Mouse (Mus musculus) right cerebral cortex, postnatal 10 days (tissue): ENCODE data around the gene Pagr1a.

Experiments
- DNase-seq, 2 experiments: peaks; one replicate each; pipeline ENCODE4 v3.0.0; 2021; ENCODE audit warnings: low spot score in 2 of 2

Pagr1a gene

DNA sequence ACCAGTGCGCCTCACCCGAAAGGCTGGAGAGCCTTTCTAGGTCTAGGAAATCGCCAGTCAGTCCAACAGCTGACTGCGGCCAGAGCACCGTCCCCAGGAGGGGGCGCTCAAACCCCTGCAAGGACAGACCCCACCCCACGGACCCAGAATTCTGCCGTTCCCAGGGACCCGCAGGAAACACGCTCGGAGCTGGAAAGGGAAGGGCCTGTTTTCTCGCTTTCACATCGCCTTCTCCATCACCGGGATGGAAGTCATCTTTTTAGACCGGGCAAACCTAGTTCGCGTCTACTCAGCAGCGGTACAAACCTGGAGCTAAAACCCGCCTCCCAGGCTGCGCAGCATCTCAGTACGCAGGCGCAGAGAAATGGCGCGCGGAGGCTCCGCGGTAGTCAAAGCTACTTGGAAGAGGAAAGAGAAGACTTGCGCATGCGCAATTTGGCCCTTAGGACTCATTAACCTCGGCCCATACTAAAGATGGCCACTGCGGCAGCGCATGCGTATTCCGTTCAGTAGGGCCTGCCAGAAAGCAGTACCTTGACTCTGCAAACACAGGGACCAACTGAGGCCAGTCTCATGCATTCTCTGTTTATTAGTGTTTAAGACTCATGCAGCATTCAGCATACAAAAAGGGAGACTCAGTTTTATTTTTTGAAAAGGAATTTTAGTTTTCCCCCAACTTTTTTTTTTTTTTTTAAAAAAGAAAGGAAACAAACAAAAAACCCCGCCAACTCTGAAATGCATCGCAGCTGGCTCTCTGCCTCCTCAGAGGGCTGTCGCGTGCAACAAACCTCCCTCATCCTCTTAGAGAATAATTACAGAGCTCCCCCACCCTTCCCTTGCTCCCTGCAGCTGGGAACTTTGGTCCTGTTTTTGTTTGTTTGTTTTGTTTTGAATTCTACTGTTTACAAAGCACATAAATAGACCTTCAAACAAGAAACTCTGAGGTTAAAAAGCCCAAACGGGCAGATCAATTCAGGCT, at the start of gene Pagr1a:
Gene Pagr1a (minus strand): TSS at position 382 of the 979 bp plus-strand sequence.
- DNase-seq = peak; percentile 98 to 99

DNA sequence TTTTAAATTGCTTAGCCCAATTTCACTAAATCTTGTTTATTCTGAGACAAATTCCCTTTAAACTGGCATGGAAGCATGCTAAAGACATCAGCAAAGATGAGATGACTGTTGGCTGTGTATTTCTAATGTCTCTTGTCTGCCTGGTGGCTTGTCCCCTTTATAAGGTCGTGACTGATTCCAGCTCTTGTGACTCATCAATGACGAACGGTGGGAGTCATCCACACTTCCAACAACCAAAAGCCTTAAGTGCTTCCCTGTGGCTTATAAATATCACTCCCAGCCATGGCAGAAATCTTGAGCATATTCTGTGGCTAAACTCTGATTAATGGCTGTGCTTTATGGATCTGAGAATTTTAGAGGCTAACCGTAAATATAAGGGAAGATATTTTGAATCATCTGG, 49.2 kb upstream of the Pagr1a start:
- DNase-seq = no peak

DNA sequence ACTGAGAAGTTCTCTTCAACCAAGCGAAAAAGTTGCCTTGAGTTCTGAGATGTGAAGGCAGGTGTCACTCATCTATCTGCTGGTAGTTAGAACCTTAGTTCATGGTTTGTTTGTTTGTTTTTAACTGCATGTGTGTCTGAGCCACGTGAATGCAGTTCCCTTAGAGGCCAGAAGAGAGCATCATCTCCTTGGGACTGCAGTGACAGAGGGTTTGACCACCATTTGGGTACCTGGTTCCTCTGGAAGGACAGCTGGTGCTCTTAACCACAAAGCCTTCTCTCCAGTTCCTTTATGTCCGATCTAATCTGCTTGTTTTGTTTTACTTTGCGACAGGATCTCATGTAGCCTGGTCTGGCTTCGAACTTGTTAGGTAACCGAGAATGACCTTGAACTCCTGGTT, 48.4 kb upstream of the Pagr1a start:
- no peak for DNase-seq

DNA sequence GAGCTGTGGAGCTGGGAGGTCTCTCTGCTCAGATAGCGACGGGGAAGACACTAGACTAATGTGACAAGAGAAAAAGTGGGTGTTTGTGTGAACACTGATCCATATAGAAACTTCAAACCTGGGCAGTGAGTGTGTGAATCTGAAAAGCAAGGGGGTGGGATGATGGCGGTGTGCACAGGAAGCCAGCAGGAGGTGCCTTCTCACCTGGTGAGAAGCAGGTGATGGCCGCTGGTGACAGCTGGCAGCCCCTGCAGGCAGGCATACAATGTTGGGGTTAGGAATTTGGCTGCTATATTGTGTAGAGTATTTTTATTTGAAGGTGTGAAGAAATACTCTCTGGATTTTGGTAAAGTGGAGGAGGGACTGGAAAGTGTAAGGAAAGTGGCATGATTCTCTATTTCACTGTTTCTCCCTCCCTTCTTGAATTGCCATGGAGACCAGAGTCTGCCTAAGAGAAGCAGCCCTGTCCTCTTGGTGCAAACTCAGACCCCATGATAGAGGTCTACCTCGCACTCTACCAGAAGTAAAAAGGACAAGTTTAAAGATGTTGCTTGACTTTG, 38.0 kb upstream of the Pagr1a start:
- DNase-seq = no peak

DNA sequence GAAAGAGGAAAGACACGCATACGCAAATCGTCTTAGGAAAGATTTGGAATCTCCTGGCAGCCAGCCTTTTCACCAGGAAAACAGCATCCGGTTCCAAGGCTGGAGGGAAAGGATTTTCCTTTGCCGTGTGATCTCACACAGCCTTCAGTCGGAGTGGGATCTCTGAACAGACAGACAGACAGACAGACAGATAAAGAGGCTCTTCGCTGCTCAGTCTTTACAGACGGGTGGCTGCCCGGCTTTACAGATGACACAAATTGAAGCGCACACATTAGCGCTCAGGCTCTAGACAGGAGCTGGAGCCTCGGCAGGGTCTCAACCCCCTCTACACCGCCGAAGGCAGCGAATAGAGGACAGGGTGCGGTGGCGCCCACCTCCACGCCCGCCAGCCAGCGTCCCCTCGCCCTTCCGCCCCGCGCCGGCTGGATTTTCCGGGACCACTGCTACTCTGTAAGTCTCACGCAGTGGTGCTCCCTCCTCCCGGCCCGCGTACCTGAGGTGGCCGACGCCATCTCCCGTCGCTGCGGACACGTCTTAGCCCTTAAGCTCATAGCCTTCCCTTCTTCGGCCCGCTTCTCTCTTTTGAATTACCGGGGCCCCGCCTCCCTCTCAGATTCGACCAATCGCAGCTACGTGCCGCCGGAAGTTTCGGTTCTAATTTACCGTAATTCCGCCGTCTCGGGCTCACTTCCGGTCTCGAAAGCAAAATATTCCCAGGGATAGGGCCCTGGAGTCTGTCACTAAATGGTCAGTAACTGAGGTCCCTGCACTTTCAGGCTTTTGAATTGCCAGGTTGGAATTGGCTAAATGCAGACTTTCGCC, 24.9 kb upstream of the Pagr1a start, which contains the start of gene Kif22:
Gene Kif22 (minus strand): TSS at position 621 of the 822 bp plus-strand sequence.
- peak; percentile 93 to 94 for DNase-seq

DNA sequence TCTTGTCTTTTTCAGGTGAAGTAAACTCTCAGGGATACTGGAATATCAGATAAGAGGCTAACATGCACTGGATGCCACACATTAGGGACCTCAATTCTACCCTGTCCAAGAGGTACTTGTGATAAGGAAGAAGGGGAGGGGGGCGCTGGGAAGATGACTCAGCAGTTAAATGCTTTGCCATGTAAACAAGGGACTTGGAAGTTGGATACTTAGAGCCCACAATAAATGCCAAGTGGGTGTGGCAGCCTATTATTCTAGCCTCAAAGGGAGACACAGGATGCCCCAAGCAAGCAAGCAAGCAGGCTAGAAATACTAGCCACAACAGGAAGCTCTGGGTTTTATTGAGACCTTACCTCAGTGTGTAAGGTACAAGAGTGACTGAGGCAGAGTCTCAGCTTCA, 14.1 kb upstream of the Pagr1a start:
- DNase-seq = peak in 1 of 2 experiments; percentile 22

DNA sequence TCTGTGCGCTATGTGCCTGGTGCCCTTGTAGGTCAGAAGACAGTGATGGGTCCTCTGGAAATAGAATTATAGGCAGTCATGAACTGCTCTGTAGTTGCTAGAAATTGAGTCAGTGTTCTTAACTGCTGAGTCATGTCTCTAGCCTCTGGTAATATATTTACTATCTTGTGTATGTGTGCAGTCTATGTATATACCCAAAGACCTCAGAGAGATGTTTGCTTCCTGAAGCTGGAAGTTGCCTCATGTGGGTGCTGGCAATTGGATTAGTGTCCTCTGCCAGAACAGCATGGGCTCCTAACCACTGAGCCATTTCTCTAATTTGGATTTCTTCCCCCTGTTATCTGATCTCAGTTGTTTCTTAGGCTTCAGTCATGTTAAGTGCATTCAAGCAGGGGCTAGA, 13.0 kb upstream of the Pagr1a start:
- no peak for DNase-seq

DNA sequence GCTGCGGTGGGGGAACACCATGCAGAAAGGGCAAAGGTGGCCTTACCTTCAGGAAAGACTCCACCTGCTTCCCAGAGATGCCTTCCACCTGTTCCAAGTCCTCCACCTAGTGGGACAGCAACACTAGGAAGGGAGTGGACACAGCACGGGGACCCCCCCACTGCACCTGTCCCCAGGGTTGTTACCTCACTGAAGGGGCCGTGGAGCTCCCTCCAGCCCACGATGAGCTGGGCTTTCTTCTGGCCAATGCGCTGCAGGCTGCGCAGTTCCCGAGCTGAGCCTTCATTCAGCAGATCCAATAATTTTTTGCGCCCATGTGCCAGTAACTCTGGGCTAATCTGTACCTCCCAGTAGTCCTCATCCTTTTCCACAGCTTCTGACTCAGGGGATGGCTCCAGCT, 10.7 kb upstream of the Pagr1a start:
- peak in 1 of 2 experiments; percentile 56 for DNase-seq

DNA sequence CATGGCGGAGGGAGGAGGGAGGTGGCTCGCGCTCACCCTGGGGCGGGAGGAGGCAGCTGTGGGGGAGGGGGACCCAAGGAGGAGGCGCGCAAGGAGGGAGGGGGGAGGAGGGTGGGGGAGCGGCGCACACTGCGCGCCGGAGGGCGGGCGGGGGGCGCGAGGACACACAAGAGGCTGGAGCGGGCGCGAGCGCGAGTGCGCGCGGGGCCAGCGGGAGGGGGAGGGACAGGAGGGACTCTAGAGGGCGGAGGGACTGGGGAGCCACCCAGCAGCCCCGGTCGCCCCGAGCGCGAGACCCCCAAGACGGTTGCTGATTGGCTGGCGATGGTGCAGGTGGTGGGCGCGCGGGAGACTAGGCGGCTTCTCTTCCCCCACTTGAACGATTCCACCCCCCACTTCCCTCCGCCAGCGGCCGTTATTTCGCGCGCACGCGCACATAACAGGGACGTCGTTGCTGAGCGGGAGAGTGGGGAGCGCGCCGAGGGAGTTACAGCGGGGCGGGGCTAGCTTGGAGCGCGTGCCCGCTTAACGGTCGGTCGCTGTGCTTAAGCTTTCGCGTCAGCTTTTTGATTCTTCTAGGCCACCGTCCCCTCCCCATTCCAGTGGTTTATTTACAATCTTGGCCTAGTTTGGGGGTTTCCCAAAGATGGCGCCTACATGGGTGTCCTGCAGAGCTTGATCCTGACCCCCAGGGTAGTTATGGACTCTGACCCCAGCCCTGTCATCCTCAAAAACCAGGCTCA, 10.0 kb upstream of the Pagr1a start, which contains the start of gene Maz:
Gene Maz (minus strand): TSS at position 54 of the 743 bp plus-strand sequence.
- DNase-seq = peak; percentile 100

GRCm38 (mm10) chr7:127026616-127026983, 9.4 kb upstream of the Pagr1a start:
- no peak for DNase-seq

GRCm38 (mm10) chr7:127026161-127026600, 9.0 kb upstream of the Pagr1a start:
- DNase-seq = peak; percentile 75 to 78

DNA sequence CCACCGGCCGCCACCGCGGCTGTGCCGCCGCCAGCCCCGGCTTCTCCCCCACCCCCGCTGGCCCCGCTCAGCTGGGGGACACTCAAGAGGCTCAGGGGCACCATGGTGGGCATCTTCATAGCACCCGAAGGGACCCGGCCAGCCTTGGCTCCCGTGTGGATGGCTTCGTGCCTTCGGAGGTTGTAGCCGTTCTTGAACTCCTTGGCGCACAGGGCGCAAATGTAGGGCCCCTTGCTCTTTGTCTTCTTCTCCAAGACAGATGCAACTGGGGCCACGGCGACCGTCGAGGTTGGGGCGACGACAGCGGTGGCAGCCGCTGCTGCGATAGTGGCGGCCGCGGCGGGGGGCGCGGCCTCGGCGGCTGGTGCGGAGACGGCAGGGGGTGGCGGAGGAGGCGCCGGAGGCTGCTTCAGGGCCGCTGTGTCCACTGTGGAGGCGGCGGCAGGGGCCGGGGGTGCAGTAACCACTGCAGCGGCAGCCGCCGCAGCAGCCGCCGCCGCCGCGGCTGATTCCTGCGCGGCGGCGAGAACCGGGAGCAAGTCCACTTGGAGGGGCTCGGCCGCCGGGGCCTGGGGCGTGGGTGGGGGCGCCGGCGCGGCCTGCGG, 8.5 kb upstream of the Pagr1a start:
- DNase-seq = peak; percentile 57 to 66

DNA sequence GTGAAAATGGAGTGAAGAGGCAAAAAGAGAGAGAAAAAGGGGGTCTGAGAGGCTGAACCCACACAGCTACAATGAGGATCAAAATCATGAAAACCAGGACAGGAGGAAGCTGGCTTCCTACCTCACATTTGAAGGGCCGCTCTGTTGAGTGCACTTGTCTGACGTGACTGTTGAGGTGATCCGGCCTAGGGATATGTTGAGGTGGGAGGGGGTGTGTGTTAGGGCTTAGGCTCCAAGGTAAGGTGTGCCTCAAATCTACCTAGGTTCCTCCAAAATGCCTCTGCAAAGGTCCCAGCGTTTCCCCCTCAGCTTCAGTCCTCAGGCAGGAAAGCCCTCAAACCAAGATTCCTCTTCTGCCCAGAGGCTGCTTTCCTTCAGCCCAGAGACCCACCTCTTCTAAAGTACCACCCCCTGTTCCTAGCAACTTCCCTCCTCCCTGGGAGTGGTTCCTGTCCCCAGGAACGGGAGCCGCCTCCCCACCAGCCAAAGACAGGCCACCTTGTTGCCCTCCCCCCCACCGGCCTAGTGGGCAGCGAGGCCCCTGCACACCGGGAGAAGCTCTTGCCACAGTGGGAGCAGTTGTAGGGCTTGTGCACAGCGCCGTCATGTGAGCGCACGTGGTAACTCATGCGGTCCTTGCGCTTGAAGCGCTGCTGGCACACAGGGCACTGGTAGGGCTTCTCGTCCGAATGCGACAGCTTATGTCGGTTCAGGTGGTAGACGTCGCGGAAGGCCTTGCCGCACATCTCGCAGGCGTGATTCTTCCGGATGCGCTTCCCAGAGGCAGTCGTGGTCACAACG, 7.8 kb upstream of the Pagr1a start:
- peak; percentile 87 to 91 for DNase-seq

DNA sequence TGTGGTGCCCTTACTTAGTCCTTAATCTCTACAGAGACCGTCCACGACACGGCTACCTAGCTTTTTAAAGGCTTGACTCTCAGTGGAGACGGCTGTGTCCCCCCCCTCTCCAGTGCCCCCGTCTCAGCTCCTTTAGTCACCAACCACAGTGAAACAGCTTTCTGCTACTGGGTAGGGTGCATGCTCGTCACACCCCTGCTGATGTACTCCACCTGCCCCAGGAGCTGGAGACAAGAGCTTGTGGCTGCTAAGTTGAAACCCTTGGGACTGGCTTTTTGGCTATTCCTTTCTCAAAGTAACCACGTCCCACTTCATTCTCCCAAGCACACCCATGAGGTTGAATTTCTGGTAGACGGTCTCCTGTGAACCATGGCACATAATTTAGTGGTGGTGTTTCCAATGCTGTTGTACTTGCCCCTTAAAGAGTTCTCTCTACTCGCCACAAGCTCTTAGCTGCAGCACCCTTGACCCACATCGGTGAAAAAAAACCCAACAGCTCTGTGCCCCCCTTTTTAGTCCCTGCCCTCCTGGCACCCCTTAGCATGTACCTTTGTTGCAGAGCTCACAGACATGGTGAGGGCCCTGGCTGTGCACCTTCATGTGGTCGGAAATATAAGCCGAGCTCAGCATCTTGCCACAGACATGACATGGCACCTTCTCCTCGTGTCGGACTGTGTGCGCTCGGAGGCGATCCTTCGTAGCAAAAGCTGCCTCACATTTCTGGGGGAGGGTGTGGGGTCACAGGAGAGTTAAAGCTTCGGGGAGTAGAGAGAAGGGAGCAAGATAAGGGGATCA, 6.9 kb upstream of the Pagr1a start:
- peak in 1 of 2 experiments; percentile 51 for DNase-seq

DNA sequence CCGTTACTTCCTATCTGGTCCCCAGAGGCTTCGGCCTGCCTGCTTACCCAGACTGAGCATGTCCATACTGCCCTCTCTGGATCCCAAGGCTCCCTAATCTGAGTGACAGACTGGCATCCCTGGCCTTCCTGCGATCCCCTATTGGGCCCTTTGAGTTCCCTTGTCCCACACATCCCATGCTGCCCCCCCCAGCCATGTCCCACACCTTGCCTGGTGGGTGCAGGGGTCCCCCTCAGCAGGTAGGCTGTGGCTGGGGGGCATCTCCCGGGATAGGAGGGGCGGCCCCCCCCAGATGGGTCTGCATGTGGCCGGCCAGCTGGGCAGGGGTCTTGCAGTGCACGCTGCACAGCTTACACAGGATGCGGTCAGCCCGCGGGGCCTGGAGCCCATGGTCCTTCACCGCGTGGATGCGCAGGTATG, 6.1 kb upstream of the Pagr1a start:
- DNase-seq = peak in 1 of 2 experiments; percentile 56

GRCm38 (mm10) chr7:127022528-127023271, 5.5 kb upstream of the Pagr1a start:
- DNase-seq = no peak

DNA sequence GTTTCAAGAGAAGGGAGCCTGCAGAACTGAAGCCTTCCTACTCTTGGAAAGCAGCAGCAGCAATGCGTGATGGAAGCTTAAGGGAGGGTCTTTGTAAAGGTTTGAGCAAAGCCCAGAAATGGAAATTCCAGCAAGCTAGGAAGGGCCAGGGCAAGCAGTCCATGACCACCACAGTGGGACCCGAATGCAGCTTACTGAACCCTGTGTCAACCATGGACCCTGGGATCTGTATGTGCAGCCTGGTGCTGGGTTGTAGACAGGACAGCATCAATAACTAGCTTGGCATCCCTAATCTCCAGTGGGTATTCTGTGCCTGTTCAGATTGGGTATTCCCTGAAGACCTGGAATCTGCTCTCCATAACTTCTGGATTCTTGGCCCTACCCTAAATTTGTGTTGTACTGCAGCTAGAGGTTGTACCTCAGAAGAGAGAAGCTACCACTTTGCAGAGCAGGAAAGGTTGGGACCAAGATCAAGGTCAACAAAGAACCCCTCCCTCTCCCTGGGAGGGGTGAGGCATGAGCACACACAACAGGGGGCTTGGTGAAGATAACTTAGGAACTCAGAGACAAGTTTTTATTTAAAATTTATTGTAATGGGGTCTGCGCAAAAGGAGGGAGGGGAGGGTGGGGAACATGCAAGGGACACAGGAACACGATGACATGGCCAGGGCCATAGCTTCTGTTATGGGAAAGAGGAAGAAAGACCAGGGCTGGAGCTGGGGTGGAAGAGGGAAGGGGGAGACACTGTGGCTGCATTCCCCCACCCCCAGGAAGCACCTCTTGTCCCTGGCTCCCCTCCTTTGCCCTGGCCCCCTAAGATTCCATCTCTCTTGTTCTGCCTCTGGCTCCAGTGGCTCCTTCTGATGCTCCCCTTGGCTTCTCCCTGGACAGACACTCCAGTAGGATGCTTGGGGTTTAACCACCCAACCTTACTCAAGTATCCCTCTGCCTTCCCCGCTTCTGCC, 4.7 kb upstream of the Pagr1a start:
- peak in 1 of 2 experiments; percentile 56 for DNase-seq
